Mouse (Mus musculus): ENCODE measurements at regions not wholly inside any gene's neighbourhood (a gene's known extent, or its start where the extent isn't known, plus 50 kb on each side); places are given as distances from the start of the nearest gene placed in this dataset.

DNA sequence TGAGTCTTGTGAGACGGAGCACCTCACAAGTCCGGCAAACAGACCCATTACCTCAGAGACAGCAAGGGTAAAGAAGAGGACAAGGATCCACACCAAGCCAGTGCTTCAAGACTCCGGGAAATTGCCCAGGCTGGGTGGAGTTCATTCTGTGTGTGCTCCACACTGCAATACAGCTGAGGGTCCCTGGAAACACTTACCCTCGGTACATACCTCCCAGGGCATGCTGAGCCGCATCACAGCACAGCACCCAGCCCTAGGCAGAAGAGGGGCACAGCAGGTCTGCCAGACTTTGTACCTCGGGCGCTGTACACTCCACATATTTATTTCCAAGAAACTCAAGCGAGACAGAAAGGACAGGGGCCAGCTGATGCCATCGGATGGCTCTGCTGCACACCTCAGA, 54.5 kb upstream of the Cmc1 start:
- no peak for DNase-seq (ENCODE audit: extremely low read depth, insufficient read length, low spot score)

DNA sequence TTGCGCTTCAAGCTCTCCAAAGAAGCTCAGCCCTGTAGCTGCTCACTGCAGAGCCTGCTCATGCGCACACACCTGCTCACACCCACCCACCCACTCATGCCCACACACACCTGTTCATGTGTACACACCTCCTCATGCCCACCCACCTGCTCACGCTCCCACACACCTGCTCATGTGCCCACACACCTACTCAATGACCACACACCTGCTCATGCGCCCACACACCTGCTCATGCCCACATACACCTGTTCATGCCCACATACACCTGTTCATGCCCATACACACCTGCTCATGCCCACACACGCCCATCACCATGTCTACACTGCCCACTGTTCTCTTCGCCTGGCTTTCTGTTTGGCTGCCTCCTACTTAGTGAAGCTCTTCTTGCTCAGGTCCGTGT, 56.5 kb upstream of the Cmc1 start:
- DNase-seq (ENCODE audit: extremely low read depth, insufficient read length, low spot score) = no peak

DNA sequence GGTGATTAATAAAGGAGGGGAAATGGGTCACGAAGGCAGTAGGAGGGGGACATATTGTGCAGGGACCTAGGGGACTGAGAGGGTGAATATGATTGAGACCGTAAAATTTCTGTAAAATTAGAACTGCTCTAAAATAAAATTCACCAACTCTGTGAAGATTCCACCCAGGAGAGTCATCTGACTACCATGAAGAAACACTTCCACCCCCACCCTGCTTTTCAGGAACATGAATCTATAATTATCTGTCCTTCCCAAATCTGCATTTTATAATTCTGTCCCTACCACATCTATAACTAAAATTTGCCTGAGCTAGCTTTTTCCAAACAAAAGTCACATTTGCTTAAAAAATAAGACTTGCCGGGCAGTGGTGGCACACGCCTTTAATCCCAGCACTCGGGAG, 69.7 kb upstream of the Cmc1 start:
- DNase-seq (ENCODE audit: extremely low read depth, insufficient read length, low spot score) = no peak

DNA sequence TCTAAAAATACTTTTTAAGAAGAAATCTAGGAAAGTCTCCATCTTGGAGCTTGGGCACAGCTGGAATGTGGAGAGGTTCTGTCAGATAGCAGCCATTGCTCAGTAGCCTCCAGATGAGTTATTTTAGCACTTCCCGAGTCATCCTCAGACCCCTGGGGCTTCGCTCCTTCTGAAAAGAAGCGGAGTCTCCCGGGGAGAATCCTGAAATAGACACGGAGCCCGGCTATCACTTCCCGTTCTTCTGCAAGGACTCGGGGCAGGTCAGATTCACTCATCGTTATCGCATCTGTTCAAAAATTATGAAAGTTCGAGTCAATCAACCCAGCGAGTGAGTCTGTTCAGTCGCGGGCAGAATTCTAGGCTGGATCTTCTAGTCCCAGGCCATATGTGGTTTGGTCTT, 71.2 kb upstream of the Cmc1 start:
- DNase-seq (ENCODE audit: extremely low read depth, insufficient read length, low spot score) = no peak

DNA sequence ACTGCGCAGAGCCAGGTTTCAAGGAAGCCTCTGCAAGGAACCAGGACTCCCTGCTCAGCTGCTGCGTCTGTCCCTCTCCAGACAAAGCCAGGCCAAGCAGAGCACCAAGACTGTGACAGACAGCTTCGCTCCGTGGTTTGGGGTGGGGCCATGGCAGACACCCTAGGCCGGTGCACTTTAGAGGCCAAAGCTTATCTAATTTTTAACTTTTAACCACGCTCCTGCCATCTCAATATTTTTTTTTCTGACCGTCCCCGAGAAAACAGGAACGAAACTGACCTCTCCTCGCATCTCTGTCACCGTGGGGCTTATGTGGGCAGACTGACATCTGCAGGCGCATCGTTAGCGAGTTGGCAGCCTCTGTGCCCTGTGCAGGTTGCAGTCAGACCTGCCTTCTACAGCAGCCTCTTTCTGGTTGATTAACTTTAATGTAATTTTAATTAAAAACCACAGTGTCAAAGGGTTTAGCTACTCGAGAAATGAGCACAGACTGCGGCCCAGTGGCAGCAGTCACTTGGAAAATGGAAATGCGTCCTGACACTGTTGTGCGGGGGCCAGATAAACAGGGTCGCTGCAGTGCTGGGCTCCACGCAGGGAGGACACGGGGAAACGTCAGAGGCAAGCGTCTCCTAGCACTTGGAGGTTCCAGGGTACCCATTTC, 77.6 kb upstream of the Cmc1 start:
- no peak for DNase-seq (ENCODE audit: extremely low read depth, insufficient read length, low spot score)

DNA sequence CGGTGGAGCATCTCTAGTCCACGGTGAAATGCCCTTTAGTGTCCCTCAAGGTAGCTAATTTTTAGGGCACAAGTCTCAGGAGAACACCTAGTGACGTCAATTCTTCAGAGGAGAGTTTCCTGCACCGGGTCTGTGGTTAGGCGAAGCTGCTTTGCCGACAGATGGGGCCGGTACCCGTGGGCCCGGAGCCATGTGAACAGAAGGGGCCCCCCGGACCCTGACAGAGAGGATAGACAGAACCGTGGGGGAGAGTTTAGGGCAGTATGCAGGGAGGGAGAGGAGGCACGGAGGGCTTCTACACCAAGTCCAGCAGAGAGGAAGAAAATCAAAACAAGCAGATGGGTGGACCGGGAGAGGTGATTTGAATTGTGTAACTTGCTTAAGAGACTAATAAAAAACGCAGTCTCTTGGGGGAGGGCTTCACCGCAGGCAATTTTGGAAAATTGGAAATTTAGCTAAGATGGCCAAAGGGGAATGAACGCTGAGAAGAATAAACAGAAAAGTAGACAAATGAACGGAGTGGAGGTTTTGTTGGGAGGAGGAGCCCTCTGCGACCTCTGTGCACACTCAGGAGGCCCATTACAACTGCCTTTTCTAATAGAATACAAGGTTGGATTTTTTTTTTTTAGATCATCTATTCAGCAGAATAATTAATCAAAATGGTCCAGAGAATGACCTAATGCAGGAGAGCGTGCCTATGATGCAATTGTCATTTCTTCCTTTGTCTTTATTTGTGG, 78.9 kb upstream of the Cmc1 start:
- no peak for DNase-seq (ENCODE audit: extremely low read depth, insufficient read length, low spot score)

DNA sequence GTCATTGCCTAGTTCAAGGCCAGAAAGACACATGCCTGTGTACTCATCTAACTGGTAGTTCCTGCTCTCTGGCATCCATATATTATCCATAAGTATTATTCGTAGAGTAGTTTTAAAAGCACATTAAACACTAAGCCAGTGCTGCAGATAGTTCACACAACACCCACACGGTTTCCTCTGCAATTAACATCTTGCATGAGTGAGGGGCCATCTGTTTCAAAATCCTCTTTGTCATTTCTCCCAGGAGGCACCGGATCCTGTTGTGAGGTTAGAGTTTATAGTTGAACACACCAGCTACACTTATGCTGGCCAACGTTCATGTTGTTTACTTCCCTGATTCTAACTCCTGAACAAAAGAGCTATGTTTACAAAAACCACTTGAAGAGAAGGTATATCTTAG, 90.7 kb upstream of the Cmc1 start:
- DNase-seq (ENCODE audit: extremely low read depth, insufficient read length, low spot score) = no peak

DNA sequence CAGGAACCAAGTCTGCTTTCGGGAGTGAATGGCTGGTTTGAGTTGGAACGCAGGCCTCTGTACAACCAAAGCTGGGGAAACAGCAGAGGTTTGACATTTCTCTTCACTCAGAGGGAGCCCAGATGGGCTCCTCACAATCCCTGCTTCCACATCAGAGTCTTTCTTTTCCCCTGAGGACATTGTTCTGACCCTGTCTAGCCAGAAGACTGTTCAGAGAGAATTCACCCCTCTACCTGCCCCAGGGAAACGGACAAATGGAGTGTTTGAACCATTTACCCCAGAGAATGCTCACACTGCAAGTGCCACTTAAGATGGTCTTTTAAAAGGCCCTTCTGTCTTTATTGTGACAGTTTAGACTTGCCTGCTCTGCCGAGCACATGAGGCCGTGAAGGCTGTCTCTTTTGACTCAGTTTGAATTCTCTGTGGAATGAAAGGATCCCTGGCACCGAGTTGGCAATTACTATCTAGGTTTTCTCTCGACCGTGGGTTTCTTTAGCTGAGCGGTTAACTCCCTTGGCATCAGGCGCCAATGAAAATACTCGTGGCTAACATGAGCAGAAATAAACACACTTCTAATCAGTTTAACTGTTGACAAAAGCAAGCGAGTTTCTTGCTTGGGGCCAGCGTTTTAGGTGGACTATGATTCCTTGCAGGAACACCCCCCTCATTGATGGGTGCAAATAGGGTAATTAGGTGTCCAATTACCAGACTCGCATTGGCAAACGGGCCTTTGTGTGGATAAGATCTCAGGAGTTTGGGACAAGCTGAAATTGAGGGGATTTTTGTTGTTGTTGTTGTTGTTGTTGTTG, 97.0 kb upstream of the Cmc1 start:
- no peak for DNase-seq (ENCODE audit: extremely low read depth, insufficient read length, low spot score)

DNA sequence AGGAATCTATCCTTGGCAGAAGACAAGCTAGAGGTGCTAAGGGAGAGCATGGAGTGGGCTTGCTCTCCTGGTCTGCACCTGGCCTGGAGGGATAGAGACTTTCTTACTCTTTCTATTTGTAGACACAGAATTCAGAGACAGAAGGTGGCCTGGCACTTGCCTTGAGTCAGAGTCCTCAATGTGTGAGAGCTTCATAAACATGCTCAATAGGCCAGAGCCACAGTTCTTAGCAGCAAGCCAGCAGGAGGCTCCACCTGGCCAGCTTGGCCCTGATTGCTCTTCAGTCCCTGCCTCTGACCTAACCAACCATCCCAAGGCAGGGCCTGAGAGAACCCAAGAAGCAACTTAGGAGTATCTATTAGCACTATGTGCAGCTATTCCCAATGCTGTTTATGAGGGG, 103.9 kb upstream of the Cmc1 start:
- no peak for DNase-seq (ENCODE audit: extremely low read depth, insufficient read length, low spot score)

DNA sequence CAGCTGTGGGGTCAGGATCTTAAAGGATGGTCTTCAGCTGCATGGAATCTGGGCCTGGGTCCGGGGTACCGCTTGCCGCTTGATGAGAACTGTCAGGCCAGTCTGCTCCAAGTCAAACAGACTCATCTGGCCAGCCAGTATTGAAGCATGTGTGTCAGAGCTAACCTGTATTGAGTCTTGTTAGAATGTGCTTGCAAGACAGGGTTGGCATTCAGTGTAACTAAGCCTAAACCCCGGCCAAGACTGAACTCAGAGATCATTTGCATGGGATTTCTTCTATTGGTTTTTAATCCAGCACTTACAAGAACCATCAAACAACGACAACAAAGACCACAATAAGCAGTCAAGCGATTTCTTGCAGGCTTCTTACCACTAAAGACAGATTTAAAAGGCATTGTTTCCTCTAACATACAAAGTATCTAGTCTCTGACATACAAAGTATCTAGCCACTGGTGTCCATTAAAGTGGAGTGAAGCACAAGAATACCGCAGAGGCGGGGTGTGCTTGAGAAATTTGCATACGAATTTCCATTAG, 105.3 kb upstream of the Cmc1 start:
- no peak for DNase-seq (ENCODE audit: extremely low read depth, insufficient read length, low spot score)

DNA sequence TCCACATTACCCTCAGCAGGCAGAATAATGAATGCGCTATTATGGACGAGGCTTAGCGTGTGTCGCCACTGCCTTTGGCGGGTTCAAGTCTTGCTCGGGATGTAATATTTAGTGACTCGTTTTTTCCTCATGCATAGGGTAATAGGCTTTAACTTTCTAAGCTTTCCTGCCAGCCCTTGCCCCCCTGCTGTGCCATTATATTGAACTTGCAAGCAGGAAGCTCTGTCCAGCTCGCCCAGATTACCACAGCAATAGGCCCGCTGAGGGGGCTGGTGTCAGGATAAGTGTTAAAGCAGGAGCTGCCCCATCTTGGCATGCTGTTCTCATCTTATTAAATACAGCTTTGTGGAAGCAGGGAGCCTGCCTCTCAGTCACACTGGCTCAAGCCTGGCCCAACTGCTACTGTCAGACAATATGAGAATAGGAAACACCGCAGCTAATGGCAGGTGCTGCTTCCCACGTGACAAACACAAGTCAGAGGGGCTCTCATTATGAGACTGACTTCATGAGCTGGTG, 105.8 kb upstream of the Cmc1 start:
- no peak for DNase-seq (ENCODE audit: extremely low read depth, insufficient read length, low spot score)

DNA sequence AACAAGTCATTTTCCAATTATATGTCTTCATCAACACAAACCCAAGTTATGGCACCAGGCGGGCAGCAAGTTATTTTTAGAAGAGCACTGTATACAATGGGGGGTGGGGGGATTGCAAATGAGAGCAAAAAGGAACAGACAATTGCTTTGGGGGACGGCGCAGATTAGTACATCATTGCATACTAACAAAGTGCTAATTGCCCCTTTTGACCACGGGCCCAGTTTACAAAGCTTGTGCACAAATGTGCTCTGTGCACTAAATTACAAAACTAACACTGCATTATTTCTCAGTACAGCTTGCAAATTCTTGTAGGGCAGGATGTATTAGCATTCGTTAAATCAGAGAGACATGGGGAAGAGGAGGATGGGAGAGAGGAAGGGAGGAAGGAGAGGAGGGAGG, 116.3 kb upstream of the Cmc1 start:
- DNase-seq (ENCODE audit: extremely low read depth, insufficient read length, low spot score) = no peak

DNA sequence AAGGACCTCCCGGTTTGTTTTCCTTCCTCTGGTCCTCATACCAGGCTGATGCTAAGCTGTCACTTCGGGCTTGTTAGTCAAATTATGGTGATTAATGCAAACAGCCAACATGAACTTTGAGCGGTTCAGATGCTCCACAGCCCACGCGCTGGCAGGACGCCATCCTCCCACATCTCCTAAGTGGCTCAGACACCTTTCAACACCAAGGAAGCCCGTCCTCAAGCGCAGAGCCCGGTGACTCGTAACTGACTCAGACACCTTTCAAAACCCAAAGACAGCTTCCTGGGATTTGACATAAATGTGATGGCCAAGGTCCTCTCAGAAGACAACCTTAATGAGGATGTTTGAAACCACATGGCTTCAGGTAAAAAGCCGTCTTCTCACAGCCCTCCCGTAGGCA, 121.7 kb upstream of the Cmc1 start:
- DNase-seq (ENCODE audit: extremely low read depth, insufficient read length, low spot score) = no peak

DNA sequence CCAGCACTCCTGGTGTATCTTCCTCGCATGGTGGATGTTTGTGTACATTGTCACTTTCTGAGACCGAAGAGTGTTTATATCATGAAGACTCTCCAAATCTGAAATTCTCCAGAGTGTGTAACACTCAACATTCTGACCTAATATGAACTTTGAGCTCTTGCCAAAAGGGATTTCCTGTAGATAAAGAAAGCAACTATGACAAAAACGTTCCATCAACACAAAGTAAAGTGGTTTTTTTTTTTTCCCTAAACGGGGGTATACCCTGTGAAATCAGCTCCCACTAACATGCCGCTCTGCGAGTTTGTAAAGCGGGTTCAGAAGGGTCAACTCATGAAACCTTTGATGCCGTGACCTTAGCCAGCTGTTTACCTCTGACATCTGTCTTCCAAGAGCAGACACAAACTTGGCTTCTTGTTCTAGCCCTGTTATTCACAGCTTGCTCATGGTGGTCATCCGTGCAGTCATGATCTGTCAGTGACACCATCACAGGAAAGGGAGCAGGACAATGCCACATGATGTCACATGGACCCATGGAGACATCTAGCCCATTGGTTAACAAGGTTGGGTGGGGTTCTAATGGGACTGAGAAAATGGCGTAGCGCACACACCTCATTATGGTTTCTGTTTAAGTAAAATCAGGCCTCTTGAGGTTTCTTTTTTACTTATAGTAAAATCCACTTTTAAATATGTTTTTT, 122.9 kb upstream of the Cmc1 start:
- DNase-seq (ENCODE audit: extremely low read depth, insufficient read length, low spot score) = no peak

DNA sequence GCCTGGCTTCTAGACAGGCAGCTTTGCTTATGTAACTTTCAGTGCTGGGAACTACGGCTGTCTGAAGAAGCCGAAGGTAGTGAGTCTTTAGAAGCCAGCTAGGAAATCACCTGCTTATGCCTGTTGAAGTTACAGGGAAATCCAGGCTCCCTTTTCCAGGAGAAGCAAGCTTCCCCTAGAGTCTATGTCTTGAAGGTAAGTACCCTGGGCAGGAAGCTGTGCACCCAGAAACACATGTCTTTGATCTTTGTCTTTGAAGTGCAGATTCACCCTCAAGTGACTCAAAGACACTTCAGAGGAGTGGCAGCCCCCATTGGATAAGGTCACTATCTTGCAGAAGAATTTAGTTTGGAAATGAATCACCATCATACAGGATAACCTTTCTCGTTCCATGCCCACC, 135.5 kb upstream of the Cmc1 start:
- DNase-seq (ENCODE audit: extremely low read depth, insufficient read length, low spot score) = no peak

DNA sequence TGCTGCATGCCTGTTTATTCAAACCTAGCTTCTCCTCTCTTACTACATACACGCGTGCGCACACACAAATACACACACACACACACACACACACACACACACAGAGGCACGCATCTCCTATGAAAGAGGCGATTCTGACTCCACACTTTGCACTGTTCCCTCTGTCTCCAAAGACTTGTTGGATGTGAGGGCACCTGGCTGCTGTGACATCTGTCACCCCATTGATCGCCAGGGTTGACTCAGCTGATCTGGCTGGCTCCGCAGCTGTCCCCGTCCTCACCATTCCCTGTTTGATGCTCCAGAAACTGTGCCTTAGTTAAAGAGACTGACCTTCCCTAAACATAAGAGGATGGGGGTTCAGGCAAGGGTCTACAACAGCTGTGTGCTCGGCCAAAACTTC, 137.6 kb upstream of the Cmc1 start:
- no peak for DNase-seq (ENCODE audit: extremely low read depth, insufficient read length, low spot score)

DNA sequence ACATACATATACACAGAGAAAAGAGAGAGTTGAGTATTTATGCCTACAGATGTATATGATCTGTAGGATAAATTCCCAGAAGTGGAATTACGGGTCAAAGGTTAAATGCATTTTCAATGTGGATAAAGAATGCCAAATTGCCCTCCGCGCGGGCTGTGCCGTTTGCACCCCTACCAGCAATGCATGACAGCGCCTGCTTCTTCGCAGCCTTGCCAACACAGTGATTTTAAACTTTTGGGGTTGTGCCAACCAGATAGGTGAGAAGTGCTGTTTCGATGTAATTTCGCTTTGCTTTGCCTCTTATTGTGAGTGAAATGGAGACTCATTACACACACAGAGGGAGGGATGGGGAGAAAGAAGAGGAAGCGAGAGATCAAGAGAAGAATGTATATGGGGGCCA, 142.9 kb upstream of the Cmc1 start:
- no peak for DNase-seq (ENCODE audit: extremely low read depth, insufficient read length, low spot score)

DNA sequence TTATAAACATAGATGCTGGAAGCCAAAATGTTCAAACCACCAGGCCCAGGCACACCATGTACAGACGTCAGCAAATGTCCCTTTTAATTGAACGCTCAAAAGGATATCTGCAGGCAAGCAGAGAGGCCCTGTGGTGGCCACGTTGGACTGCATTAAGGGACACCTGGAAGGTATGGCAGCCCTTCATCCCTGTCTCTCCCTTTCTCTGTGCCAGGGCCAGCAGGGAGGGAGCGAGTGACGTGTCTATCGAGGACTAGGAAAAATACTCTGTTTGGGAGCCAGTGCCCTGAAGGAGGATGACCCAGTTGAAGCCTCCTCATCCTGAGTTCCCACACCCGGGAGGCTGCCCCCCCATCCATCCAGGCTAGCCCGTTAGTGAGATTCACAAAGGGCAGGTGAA, 144.0 kb upstream of the Cmc1 start:
- no peak for DNase-seq (ENCODE audit: extremely low read depth, insufficient read length, low spot score)

DNA sequence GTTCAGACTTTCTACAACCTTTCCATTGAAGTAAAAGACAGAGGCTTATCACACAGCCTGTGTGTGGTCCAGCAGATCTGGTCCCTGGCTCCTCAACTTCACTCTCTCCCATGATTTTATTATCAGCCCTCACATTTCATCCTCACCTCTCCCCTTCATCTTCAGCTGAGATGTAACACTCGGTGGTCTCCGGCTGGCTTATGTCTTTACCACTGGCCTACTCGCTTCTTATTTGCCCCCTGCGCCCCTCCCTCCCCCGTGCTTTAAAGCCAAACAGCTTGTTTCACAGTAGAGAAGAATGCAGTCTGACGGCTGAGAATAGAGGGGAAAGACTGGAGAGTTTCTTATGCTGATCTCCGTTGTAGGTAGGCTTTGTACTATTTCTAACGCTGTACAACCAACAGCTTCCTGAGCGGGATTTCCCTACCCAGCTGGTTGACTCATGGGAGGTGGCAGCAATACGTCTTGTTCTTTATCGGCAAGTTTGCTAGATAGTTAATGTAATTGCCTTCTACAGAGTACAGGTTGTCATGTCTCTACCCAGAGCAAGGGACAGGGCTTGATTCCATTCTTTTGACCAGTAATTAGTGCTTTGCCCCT, 152.9 kb upstream of the Cmc1 start:
- no peak for DNase-seq (ENCODE audit: extremely low read depth, insufficient read length, low spot score)

DNA sequence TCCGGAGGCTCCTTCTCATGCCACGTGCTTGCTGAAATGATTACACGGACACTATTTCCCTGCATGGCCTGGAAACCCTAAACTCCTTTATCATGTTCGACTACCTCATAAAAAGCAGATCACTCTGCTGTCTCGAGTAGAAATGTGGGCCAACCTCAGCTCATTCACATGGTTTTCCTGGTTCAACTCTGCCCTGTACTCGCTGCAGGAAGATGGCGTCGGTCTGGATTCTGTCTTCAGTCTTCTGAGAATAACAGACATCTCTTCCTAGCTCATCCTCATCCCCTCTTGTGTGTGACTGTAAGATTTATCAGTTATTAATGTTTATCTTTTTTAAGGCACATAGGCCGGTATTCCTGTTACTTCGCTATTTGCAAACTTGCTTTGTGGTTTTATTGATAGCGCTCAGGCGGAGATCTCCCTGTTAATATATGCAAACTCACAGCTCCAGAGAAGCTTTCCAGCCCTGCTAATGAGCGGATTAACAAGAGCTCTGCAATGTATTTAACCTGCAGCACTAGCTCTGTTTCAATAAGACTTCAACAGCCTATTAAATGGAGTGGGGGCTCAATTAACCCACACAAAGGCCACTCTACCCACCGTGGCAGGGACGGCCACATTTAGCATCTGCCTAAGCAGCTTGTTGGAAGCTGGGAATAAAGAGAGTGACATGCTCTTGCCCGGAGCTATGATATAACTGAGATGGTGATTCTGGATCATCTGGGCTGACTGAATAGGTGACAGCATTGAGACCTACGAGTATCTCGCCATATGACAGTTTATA, 159.5 kb upstream of the Eomes start:
- no peak for DNase-seq (ENCODE audit: extremely low read depth, insufficient read length, low spot score)
